Mouse (Mus musculus) MEL (cell line): ENCODE measurements around the gene Fbxl8. TPM values are rescaled to one million over a fixed set of nuclear protein-coding genes. Genes with fewer than 3 reads are reported as not detected.

ENCODE experiments used
- DNase-seq: peaks from one replicate; pipeline ENCODE4 v3.0.0; 2011; ENCODE audit warnings: low read depth, low spot score
- H3K27ac ChIP-seq: 2 replicates; pipeline ENCODE4 v1.5.1; 2012; ENCODE audit warnings: low read depth, mild to moderate bottlenecking, control low read depth, low read length, moderate library complexity; ENCODE audit not compliant: control insufficient read depth
- H3K27me3 ChIP-seq, 2 experiments: fragments of 150-350 bp in 1 of 2; sonication (generic) in 1 of 2; 2 replicates each; pipeline ENCODE4 v1.6.1; 2012; ENCODE audit warnings: low read length in 2 of 2, mild to moderate bottlenecking in 2 of 2, improper control_type of control experiment in 1 of 2, moderate library complexity in 1 of 2; ENCODE audit not compliant: insufficient read depth in 2 of 2, control insufficient read depth in 1 of 2
- H3K36me3 ChIP-seq, 2 experiments: 2 replicates each; pipeline ENCODE4 v1.6.1; 2012 to 2014; ENCODE audit warnings: low read length in 2 of 2, improper control_type of control experiment in 1 of 2, inconsistent platforms in 1 of 2, mild to moderate bottlenecking in 1 of 2; ENCODE audit not compliant: insufficient read depth in 2 of 2, control insufficient read depth in 1 of 2
- H3K4me1 ChIP-seq, 2 experiments: fragments of 150-350 bp in 1 of 2; sonication (generic) in 1 of 2; 2 replicates each; pipeline ENCODE4 v1.6.1; 2012; ENCODE audit warnings: low read length in 2 of 2, improper control_type of control experiment in 1 of 2, mild to moderate bottlenecking in 1 of 2; ENCODE audit not compliant: insufficient read depth in 2 of 2, control insufficient read depth in 1 of 2
- H3K4me3 ChIP-seq, 2 experiments: fragments of 150-350 bp in 1 of 2; sonication (generic) in 1 of 2; 2 replicates each; pipeline ENCODE4 v1.5.1; 2012; ENCODE audit warnings: low read depth in 2 of 2, low read length in 2 of 2, mild to moderate bottlenecking in 2 of 2, moderate library complexity in 2 of 2, control low read depth in 1 of 2, improper control_type of control experiment in 1 of 2; ENCODE audit not compliant: control insufficient read depth in 1 of 2, insufficient read depth in 1 of 2
- H3K79me2 ChIP-seq: 2 replicates; pipeline ENCODE4 v1.6.1; 2012; ENCODE audit warnings: mild to moderate bottlenecking, low read length, moderate library complexity; ENCODE audit not compliant: control insufficient read depth, poor library complexity, insufficient read depth
- H3K9ac ChIP-seq: 2 replicates; pipeline ENCODE4 v1.6.1; 2012; ENCODE audit warnings: low read depth, mild to moderate bottlenecking, control low read depth, low read length, moderate library complexity; ENCODE audit not compliant: control insufficient read depth, poor library complexity, severe bottlenecking
- H3K9me3 ChIP-seq: fragments of 150-350 bp; sonication (generic); replicated peaks from 2 replicates; pipeline ENCODE4 v1.6.1; 2012; ENCODE audit warnings: mild to moderate bottlenecking, low read length, improper control_type of control experiment, moderate library complexity; ENCODE audit not compliant: insufficient read depth
- E2F4 ChIP-seq: IDR thresholded peaks from 2 replicates; pipeline ENCODE4 v1.6.1; 2011; ENCODE audit warnings: low read depth, low read length, improper control_type of control experiment, borderline replicate concordance
- ELF1 ChIP-seq: IDR thresholded peaks from 2 replicates; pipeline ENCODE4 v1.6.1; 2014; ENCODE audit warnings: low read depth, mild to moderate bottlenecking, inconsistent platforms, low read length, improper control_type of control experiment, moderate library complexity
- EP300 ChIP-seq, 2 experiments: IDR thresholded peaks; 2 replicates each; pipeline ENCODE4 v1.6.1; 2011; ENCODE audit warnings: improper control_type of control experiment in 2 of 2, low read length in 2 of 2, low read depth in 1 of 2, mild to moderate bottlenecking in 1 of 2
- ETS1 ChIP-seq: IDR thresholded peaks from 2 replicates; pipeline ENCODE4 v1.6.1; 2012; ENCODE audit warnings: low read depth, mild to moderate bottlenecking, inconsistent platforms, low read length, improper control_type of control experiment, moderate library complexity
- GATA1 ChIP-seq: IDR thresholded peaks from 2 replicates; pipeline ENCODE4 v1.6.1; 2011; ENCODE audit warnings: low read depth, low read length, improper control_type of control experiment
- KAT2A ChIP-seq: conservative IDR thresholded peaks from 2 replicates; pipeline ENCODE4 v1.6.1; 2012; ENCODE audit warnings: low read depth, low read length, improper control_type of control experiment, inconsistent platforms
- MAZ ChIP-seq: IDR thresholded peaks from 2 replicates; pipeline ENCODE4 v1.6.1; 2012; ENCODE audit warnings: low read depth, mild to moderate bottlenecking, inconsistent platforms, low read length, improper control_type of control experiment
- MEF2A ChIP-seq: IDR thresholded peaks from 2 replicates; pipeline ENCODE4 v1.6.1; 2014; ENCODE audit warnings: low read depth, mild to moderate bottlenecking, inconsistent platforms, low read length, improper control_type of control experiment; ENCODE audit not compliant: poor library complexity, insufficient replicate concordance, severe bottlenecking; ENCODE audit errors: extremely low read depth
- MXI1 ChIP-seq: IDR thresholded peaks from 2 replicates; pipeline ENCODE4 v1.6.1; 2011; ENCODE audit warnings: mild to moderate bottlenecking, low read depth, low read length, improper control_type of control experiment
- NELFE ChIP-seq: IDR thresholded peaks from 2 replicates; pipeline ENCODE4 v1.6.1; 2011; ENCODE audit warnings: low read depth, low read length, improper control_type of control experiment
- NRF1 ChIP-seq: IDR thresholded peaks from 2 replicates; pipeline ENCODE4 v1.6.1; 2014; ENCODE audit warnings: low read depth, mild to moderate bottlenecking, inconsistent platforms, low read length, improper control_type of control experiment, moderate library complexity; ENCODE audit not compliant: poor library complexity, insufficient read depth, severe bottlenecking
- POLR2A ChIP-seq, 2 experiments: IDR thresholded peaks; 2 replicates each; pipeline ENCODE4 v1.6.1; 2011 to 2012; ENCODE audit warnings: low read length in 2 of 2, mild to moderate bottlenecking in 2 of 2, control low read depth in 1 of 2, improper control_type of control experiment in 1 of 2, low read depth in 1 of 2, moderate library complexity in 1 of 2; ENCODE audit not compliant: control insufficient read depth in 1 of 2, insufficient read depth in 1 of 2, poor library complexity in 1 of 2
- POLR2AphosphoS2 ChIP-seq: IDR thresholded peaks from 2 replicates; pipeline ENCODE4 v1.6.1; 2011; ENCODE audit warnings: low read length, improper control_type of control experiment
- POLR2AphosphoS5 ChIP-seq: IDR thresholded peaks from 2 replicates; pipeline ENCODE4 v1.6.1; 2012; ENCODE audit warnings: low read depth, borderline replicate concordance, mild to moderate bottlenecking, inconsistent platforms, low read length, moderate library complexity, mixed read lengths
- SMC3 ChIP-seq: IDR thresholded peaks from 2 replicates; pipeline ENCODE4 v1.6.1; 2011; ENCODE audit warnings: low read depth, low read length, improper control_type of control experiment
- TAL1 ChIP-seq: IDR thresholded peaks from 2 replicates; pipeline ENCODE4 v1.6.1; 2012; ENCODE audit warnings: mild to moderate bottlenecking, inconsistent platforms, low read length, moderate library complexity, mixed read lengths
- TBP ChIP-seq: IDR thresholded peaks from 2 replicates; pipeline ENCODE4 v1.8.0; 2011; ENCODE audit warnings: low read depth, low read length, improper control_type of control experiment
- USF1 ChIP-seq: IDR thresholded peaks from 2 replicates; pipeline ENCODE4 v1.6.1; 2014; ENCODE audit warnings: low read depth, mild to moderate bottlenecking, inconsistent platforms, low read length, improper control_type of control experiment, moderate library complexity
- USF2 ChIP-seq, 2 experiments: IDR thresholded peaks; 2 replicates each; pipeline ENCODE4 v1.6.1; 2011 to 2012; ENCODE audit warnings: improper control_type of control experiment in 2 of 2, low read length in 2 of 2, borderline replicate concordance in 1 of 2, inconsistent platforms in 1 of 2, low read depth in 1 of 2, mild to moderate bottlenecking in 1 of 2; ENCODE audit not compliant: insufficient read depth in 1 of 2
- ZKSCAN1 ChIP-seq: IDR thresholded peaks from 2 replicates; pipeline ENCODE4 v1.6.1; 2012; ENCODE audit warnings: low read depth, mild to moderate bottlenecking, inconsistent platforms, low read length, improper control_type of control experiment, moderate library complexity
- ZMIZ1 ChIP-seq: IDR thresholded peaks from 2 replicates; pipeline ENCODE4 v1.6.1; 2012; ENCODE audit warnings: low read depth, mild to moderate bottlenecking, inconsistent platforms, low read length, improper control_type of control experiment, moderate library complexity
- ZNF384 ChIP-seq: IDR thresholded peaks from 2 replicates; pipeline ENCODE4 v1.6.1; 2012; ENCODE audit warnings: low read depth, mild to moderate bottlenecking, inconsistent platforms, low read length, improper control_type of control experiment
- polyA plus RNA-seq, 2 experiments: library from polyadenylated mRNA; stranded (reverse) in 1 of 2; unstranded in 1 of 2; fragments of >175 nt in 1 of 2; fragments of >200 nt in 1 of 2; gene quantifications; 2 replicates each; pipeline versions ENCODE4 v1.2.1 to v1.2.4; 2012; ENCODE audit warnings: low replicate concordance in 2 of 2, low read depth in 1 of 2; ENCODE audit not compliant: insufficient read length in 2 of 2, insufficient read depth in 1 of 2, missing spikeins in 1 of 2
- total RNA-seq: library from RNA; depleted of rRNA; stranded (reverse); fragments of 300-350 nt; gene quantifications from 2 replicates; pipeline ENCODE4 v1.2.3, GENCODE M21; 2012

Gene Fbxl8
- total and polyA plus RNA-seq, 3 experiments, result 4.1 to 7.2 TPM; not detected in 1

DNA sequence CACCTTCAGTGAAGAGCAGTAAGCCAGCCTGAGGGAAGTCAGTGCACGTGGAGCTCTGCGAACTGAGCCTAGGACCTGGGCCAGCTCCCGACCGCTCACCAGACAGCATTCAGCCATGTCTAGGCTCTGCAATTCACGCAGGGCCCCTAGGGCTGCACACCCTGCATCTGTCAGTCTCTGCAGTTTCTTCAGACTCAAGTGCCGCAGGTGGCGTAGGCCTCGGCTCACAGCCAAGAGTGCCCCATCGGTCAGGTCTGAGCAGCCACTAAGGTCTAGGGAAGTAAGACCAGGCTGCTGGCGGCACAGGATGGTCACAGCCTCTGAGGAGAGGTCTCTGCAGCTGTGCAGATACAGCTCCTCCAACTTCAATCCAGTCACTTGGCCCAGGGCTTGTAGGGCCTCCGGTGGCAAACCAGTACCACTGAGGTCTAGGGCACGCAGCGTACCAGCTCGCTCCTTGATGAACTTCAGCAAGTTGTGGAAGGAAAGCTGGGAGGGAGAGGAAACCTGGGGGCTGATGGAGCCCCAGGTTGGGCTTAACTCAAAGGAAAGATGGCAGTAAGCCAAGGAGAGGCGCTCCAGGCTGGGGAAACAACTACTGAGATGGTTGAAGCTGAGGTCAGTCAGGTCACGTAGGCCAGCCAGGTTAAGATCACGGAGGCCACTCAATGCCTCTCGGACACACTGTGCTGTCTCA lies 50.8 kb downstream of the Fbxl8 start:
- H3K27ac ChIP-seq, result no peak overlapping the region
- H3K79me2 ChIP-seq, result no peaks in the 10 kb centered on the region
- no peak overlapping the region for H3K4me3 ChIP-seq
- no peak overlapping the region for H3K9ac ChIP-seq
- no peak for DNase-seq
- peaks cover 22 to 32% of the 10 kb centered on the region in 2 experiments for H3K4me1 ChIP-seq
- TF ChIP-seq POLR2AphosphoS2 (no peak), ZMIZ1 (no peak), ZKSCAN1 (no peak), TAL1 (no peak), KAT2A (no peak), MXI1 (no peak), SMC3 (no peak), EP300 (IDR thresholded peaks at IDR 0.05; ENCODE audit: low read depth in 1 of 2, low read length in 2 of 2) (no peak), POLR2A (IDR thresholded peaks at IDR 0.05; ENCODE audit: control insufficient read depth in 1 of 2, insufficient read depth in 1 of 2, low read depth in 1 of 2, low read length in 2 of 2, poor library complexity in 1 of 2) (no peak), USF2 (IDR thresholded peaks at IDR 0.05; ENCODE audit: borderline replicate concordance in 1 of 2, insufficient read depth in 1 of 2, low read depth in 1 of 2, low read length in 2 of 2) (no peak), ETS1 (no peak), ELF1 (no peak), NELFE (no peak), NRF1 (no peak), MAZ (no peak), ZNF384 (no peak), TBP (no peak)
- H3K9me3 ChIP-seq, result no peaks in the 10 kb centered on the region
- no peaks in the 10 kb centered on the region for H3K27me3 ChIP-seq
- H3K36me3 ChIP-seq, result peaks cover 0 to 26% of the 10 kb centered on the region in 2 experiments; a peak in 2 of 4 replicates

DNA sequence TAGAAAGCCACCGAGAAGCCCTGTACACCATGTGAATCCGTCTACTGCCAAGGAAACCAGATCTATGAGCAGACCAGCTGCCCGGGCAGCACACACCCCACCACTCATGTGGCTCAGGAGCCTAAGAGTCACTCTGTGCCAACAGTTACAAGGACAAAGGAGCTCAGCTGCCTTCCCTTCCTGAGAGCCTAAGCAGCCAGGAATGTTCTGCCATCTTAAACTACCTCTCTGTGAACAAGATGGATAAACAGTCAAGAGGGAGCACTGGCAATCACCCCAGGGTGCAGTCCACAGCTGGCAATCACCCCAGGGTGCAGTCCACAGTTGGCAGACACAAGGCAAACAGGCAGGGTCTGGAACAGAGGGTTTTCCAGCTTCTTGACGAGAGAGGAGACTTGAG lies 53.5 kb downstream of the Fbxl8 start:
- Histone ChIP-seq H3K9me3 (no peaks in the 10 kb centered on the region), H3K79me2 (no peaks in the 10 kb centered on the region), H3K9ac (no peak overlapping the region), H3K27ac (no peak overlapping the region), H3K4me3 (no peak overlapping the region), H3K27me3 (no peaks in the 10 kb centered on the region), H3K4me1 (peaks cover 9 to 24% of the 10 kb centered on the region in 2 experiments), H3K36me3 (peaks cover 0 to 24% of the 10 kb centered on the region in 2 experiments; a peak in 2 of 4 replicates)
- no peak for TF ChIP-seq POLR2AphosphoS2
- no peak for TF ChIP-seq MEF2A
- no peak for TF ChIP-seq ETS1
- TF ChIP-seq NRF1, result no peak
- no peak for TF ChIP-seq GATA1
- TF ChIP-seq E2F4, result no peak
- no peak for TF ChIP-seq USF1
- no peak for TF ChIP-seq POLR2AphosphoS5
- DNase-seq, result no peak
